Mouse (Mus musculus) MEL (cell line): ENCODE results near the gene Ap3b1. TPM values are rescaled to one million over a fixed set of nuclear protein-coding genes. Genes with fewer than 3 reads are reported as not detected.

ENCODE experiments used
- DNase-seq: peaks from one replicate; pipeline ENCODE4 v3.0.0; 2011; ENCODE audit warnings: low read depth, low spot score
- H3K27ac ChIP-seq: 2 replicates; pipeline ENCODE4 v1.5.1; 2012; ENCODE audit warnings: low read depth, mild to moderate bottlenecking, control low read depth, low read length, moderate library complexity; ENCODE audit not compliant: control insufficient read depth
- H3K27me3 ChIP-seq, 2 experiments: fragments of 150-350 bp in 1 of 2; sonication (generic) in 1 of 2; 2 replicates each; pipeline ENCODE4 v1.6.1; 2012; ENCODE audit warnings: low read length in 2 of 2, mild to moderate bottlenecking in 2 of 2, improper control_type of control experiment in 1 of 2, moderate library complexity in 1 of 2; ENCODE audit not compliant: insufficient read depth in 2 of 2, control insufficient read depth in 1 of 2
- H3K36me3 ChIP-seq, 2 experiments: 2 replicates each; pipeline ENCODE4 v1.6.1; 2012 to 2014; ENCODE audit warnings: low read length in 2 of 2, improper control_type of control experiment in 1 of 2, inconsistent platforms in 1 of 2, mild to moderate bottlenecking in 1 of 2; ENCODE audit not compliant: insufficient read depth in 2 of 2, control insufficient read depth in 1 of 2
- H3K4me1 ChIP-seq, 2 experiments: fragments of 150-350 bp in 1 of 2; sonication (generic) in 1 of 2; 2 replicates each; pipeline ENCODE4 v1.6.1; 2012; ENCODE audit warnings: low read length in 2 of 2, improper control_type of control experiment in 1 of 2, mild to moderate bottlenecking in 1 of 2; ENCODE audit not compliant: insufficient read depth in 2 of 2, control insufficient read depth in 1 of 2
- H3K4me3 ChIP-seq, 2 experiments: fragments of 150-350 bp in 1 of 2; sonication (generic) in 1 of 2; 2 replicates each; pipeline ENCODE4 v1.5.1; 2012; ENCODE audit warnings: low read depth in 2 of 2, low read length in 2 of 2, mild to moderate bottlenecking in 2 of 2, moderate library complexity in 2 of 2, control low read depth in 1 of 2, improper control_type of control experiment in 1 of 2; ENCODE audit not compliant: control insufficient read depth in 1 of 2, insufficient read depth in 1 of 2
- H3K79me2 ChIP-seq: 2 replicates; pipeline ENCODE4 v1.6.1; 2012; ENCODE audit warnings: mild to moderate bottlenecking, low read length, moderate library complexity; ENCODE audit not compliant: control insufficient read depth, poor library complexity, insufficient read depth
- H3K9ac ChIP-seq: 2 replicates; pipeline ENCODE4 v1.6.1; 2012; ENCODE audit warnings: low read depth, mild to moderate bottlenecking, control low read depth, low read length, moderate library complexity; ENCODE audit not compliant: control insufficient read depth, poor library complexity, severe bottlenecking
- H3K9me3 ChIP-seq: fragments of 150-350 bp; sonication (generic); replicated peaks from 2 replicates; pipeline ENCODE4 v1.6.1; 2012; ENCODE audit warnings: mild to moderate bottlenecking, low read length, improper control_type of control experiment, moderate library complexity; ENCODE audit not compliant: insufficient read depth
- BHLHE40 ChIP-seq: IDR thresholded peaks from 2 replicates; pipeline ENCODE4 v1.6.1; 2012; ENCODE audit warnings: low read depth, mild to moderate bottlenecking, inconsistent platforms, low read length, improper control_type of control experiment, borderline replicate concordance
- CTCF ChIP-seq, 3 experiments: IDR thresholded peaks in 2 of 3; conservative IDR thresholded peaks in 1 of 3; 2 replicates each; pipeline ENCODE4 v1.5.1; 2011 to 2012; ENCODE audit warnings: low read length in 3 of 3, low read depth in 2 of 3, mild to moderate bottlenecking in 2 of 3, improper control_type of control experiment in 1 of 3, inconsistent platforms in 1 of 3, mixed read lengths in 1 of 3, moderate library complexity in 1 of 3; ENCODE audit not compliant: control insufficient read depth in 1 of 3, insufficient read depth in 1 of 3, poor library complexity in 1 of 3, severe bottlenecking in 1 of 3
- E2F4 ChIP-seq: IDR thresholded peaks from 2 replicates; pipeline ENCODE4 v1.6.1; 2011; ENCODE audit warnings: low read depth, low read length, improper control_type of control experiment, borderline replicate concordance
- EP300 ChIP-seq, 2 experiments: IDR thresholded peaks; 2 replicates each; pipeline ENCODE4 v1.6.1; 2011; ENCODE audit warnings: improper control_type of control experiment in 2 of 2, low read length in 2 of 2, low read depth in 1 of 2, mild to moderate bottlenecking in 1 of 2
- ETS1 ChIP-seq: IDR thresholded peaks from 2 replicates; pipeline ENCODE4 v1.6.1; 2012; ENCODE audit warnings: low read depth, mild to moderate bottlenecking, inconsistent platforms, low read length, improper control_type of control experiment, moderate library complexity
- GATA1 ChIP-seq: IDR thresholded peaks from 2 replicates; pipeline ENCODE4 v1.6.1; 2011; ENCODE audit warnings: low read depth, low read length, improper control_type of control experiment
- HCFC1 ChIP-seq: IDR thresholded peaks from 2 replicates; pipeline ENCODE4 v1.6.1; 2012; ENCODE audit warnings: low read depth, mild to moderate bottlenecking, inconsistent platforms, low read length, improper control_type of control experiment, moderate library complexity
- MAFK ChIP-seq: IDR thresholded peaks from 2 replicates; pipeline ENCODE4 v1.6.1; 2011; ENCODE audit warnings: low read depth, mild to moderate bottlenecking, low read length, improper control_type of control experiment, borderline replicate concordance
- MAZ ChIP-seq: IDR thresholded peaks from 2 replicates; pipeline ENCODE4 v1.6.1; 2012; ENCODE audit warnings: low read depth, mild to moderate bottlenecking, inconsistent platforms, low read length, improper control_type of control experiment
- MXI1 ChIP-seq: IDR thresholded peaks from 2 replicates; pipeline ENCODE4 v1.6.1; 2011; ENCODE audit warnings: mild to moderate bottlenecking, low read depth, low read length, improper control_type of control experiment
- NELFE ChIP-seq: IDR thresholded peaks from 2 replicates; pipeline ENCODE4 v1.6.1; 2011; ENCODE audit warnings: low read depth, low read length, improper control_type of control experiment
- NRF1 ChIP-seq: IDR thresholded peaks from 2 replicates; pipeline ENCODE4 v1.6.1; 2014; ENCODE audit warnings: low read depth, mild to moderate bottlenecking, inconsistent platforms, low read length, improper control_type of control experiment, moderate library complexity; ENCODE audit not compliant: poor library complexity, insufficient read depth, severe bottlenecking
- POLR2AphosphoS2 ChIP-seq: IDR thresholded peaks from 2 replicates; pipeline ENCODE4 v1.6.1; 2011; ENCODE audit warnings: low read length, improper control_type of control experiment
- POLR2AphosphoS5 ChIP-seq: IDR thresholded peaks from 2 replicates; pipeline ENCODE4 v1.6.1; 2012; ENCODE audit warnings: low read depth, borderline replicate concordance, mild to moderate bottlenecking, inconsistent platforms, low read length, moderate library complexity, mixed read lengths
- RAD21 ChIP-seq: IDR thresholded peaks from 2 replicates; pipeline ENCODE4 v1.6.1; 2011; ENCODE audit warnings: mild to moderate bottlenecking, low read depth, low read length, improper control_type of control experiment
- RCOR1 ChIP-seq: IDR thresholded peaks from 2 replicates; pipeline ENCODE4 v1.6.1; 2012; ENCODE audit warnings: low read depth, mild to moderate bottlenecking, inconsistent platforms, low read length, improper control_type of control experiment
- SIN3A ChIP-seq: IDR thresholded peaks from 2 replicates; pipeline ENCODE4 v1.6.1; 2012; ENCODE audit warnings: low read length, improper control_type of control experiment, inconsistent platforms
- SMC3 ChIP-seq: IDR thresholded peaks from 2 replicates; pipeline ENCODE4 v1.6.1; 2011; ENCODE audit warnings: low read depth, low read length, improper control_type of control experiment
- TAL1 ChIP-seq: IDR thresholded peaks from 2 replicates; pipeline ENCODE4 v1.6.1; 2012; ENCODE audit warnings: mild to moderate bottlenecking, inconsistent platforms, low read length, moderate library complexity, mixed read lengths
- UBTF ChIP-seq: IDR thresholded peaks from 2 replicates; pipeline ENCODE4 v1.6.1; 2012; ENCODE audit warnings: low read depth, mild to moderate bottlenecking, inconsistent platforms, low read length, improper control_type of control experiment, moderate library complexity, borderline replicate concordance; ENCODE audit not compliant: insufficient read depth
- USF1 ChIP-seq: IDR thresholded peaks from 2 replicates; pipeline ENCODE4 v1.6.1; 2014; ENCODE audit warnings: low read depth, mild to moderate bottlenecking, inconsistent platforms, low read length, improper control_type of control experiment, moderate library complexity
- ZC3H11A ChIP-seq: IDR thresholded peaks from 2 replicates; pipeline ENCODE4 v1.6.1; 2012; ENCODE audit warnings: low read depth, mild to moderate bottlenecking, inconsistent platforms, low read length, improper control_type of control experiment
- ZKSCAN1 ChIP-seq: IDR thresholded peaks from 2 replicates; pipeline ENCODE4 v1.6.1; 2012; ENCODE audit warnings: low read depth, mild to moderate bottlenecking, inconsistent platforms, low read length, improper control_type of control experiment, moderate library complexity
- ZMIZ1 ChIP-seq: IDR thresholded peaks from 2 replicates; pipeline ENCODE4 v1.6.1; 2012; ENCODE audit warnings: low read depth, mild to moderate bottlenecking, inconsistent platforms, low read length, improper control_type of control experiment, moderate library complexity
- ZNF384 ChIP-seq: IDR thresholded peaks from 2 replicates; pipeline ENCODE4 v1.6.1; 2012; ENCODE audit warnings: low read depth, mild to moderate bottlenecking, inconsistent platforms, low read length, improper control_type of control experiment
- polyA plus RNA-seq, 2 experiments: library from polyadenylated mRNA; stranded (reverse) in 1 of 2; unstranded in 1 of 2; fragments of >175 nt in 1 of 2; fragments of >200 nt in 1 of 2; gene quantifications; 2 replicates each; pipeline versions ENCODE4 v1.2.1 to v1.2.4; 2012; ENCODE audit warnings: low replicate concordance in 2 of 2, low read depth in 1 of 2; ENCODE audit not compliant: insufficient read length in 2 of 2, insufficient read depth in 1 of 2, missing spikeins in 1 of 2
- total RNA-seq: library from RNA; depleted of rRNA; stranded (reverse); fragments of 300-350 nt; gene quantifications from 2 replicates; pipeline ENCODE4 v1.2.3, GENCODE M21; 2012

Gene Ap3b1
- total and polyA plus RNA-seq, 3 experiments = 36.7 to 74.5 TPM; not detected in 1

DNA sequence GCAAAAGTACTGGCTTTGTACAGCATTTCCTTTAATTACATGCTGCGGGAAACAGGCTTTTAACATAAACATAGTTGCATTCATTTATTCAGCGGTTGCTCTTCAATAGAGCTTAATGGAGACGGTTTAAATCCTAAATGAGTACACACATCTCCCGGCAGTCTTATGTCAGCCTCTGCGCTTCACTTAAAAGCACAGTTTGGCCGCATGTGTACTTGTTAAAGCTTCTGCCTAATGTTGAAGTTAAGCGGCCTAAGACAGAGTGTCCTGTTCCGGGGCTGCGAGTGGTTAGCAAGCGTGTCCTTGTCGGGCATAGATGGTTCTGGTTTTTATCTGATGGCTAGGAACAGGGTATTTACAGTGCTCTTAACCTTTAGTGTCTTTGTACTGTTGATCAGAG, 187.5 kb downstream of the Ap3b1 start:
- Histone ChIP-seq H3K27me3 (no peaks in the 10 kb centered on the region), H3K79me2 (no peaks in the 10 kb centered on the region), H3K9ac (no peak overlapping the region), H3K4me3 (no peak overlapping the region)
- TF ChIP-seq HCFC1 (no peak), E2F4 (no peak), MXI1 (no peak), UBTF (no peak), ZNF384 (no peak), RCOR1 (no peak), MAFK (no peak), TAL1 (no peak), USF1 (no peak), CTCF (IDR thresholded peaks at IDR 0.05 in 2 of 3, conservative IDR thresholded peaks at IDR 0.05 in 1 of 3; ENCODE audit: control insufficient read depth in 1 of 3, insufficient read depth in 1 of 3, low read depth in 2 of 3, low read length in 3 of 3, poor library complexity in 1 of 3, severe bottlenecking in 1 of 3) (no peak), MAZ (no peak), EP300 (IDR thresholded peaks at IDR 0.05; ENCODE audit: low read depth in 1 of 2, low read length in 2 of 2) (no peak)
- TF ChIP-seq, all 39 proteins: peak for 0
- H3K9me3 ChIP-seq = no peaks in the 10 kb centered on the region
- no peaks in the 10 kb centered on the region for H3K4me1 ChIP-seq
- H3K36me3 ChIP-seq = no peaks in the 10 kb centered on the region; a peak in 1 of 4 replicates
- no peak overlapping the region for H3K27ac ChIP-seq
- no peak for DNase-seq

DNA sequence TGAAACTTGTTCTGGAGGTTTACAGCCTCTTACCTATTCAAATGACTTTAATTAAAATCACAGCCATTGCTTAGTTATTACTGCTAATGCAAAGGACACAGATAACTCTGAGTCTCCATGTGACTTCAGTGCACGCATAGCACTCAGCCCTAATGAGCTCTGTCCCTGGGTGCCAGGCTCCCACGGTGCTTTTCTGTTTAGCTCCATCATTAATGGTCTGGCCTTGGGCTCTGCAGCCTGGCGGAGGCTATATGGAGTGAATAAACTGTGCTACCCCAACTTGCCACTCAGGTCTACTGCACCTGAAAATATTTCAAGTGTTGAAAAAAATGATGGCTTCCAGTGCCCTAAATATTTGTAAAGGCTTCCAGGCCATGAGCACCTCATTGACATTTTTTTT, 190.8 kb downstream of the Ap3b1 start:
- no peaks in the 10 kb centered on the region; a peak in 1 of 4 replicates for H3K36me3 ChIP-seq
- no peak overlapping the region for H3K27ac ChIP-seq
- no peaks in the 10 kb centered on the region for H3K9me3 ChIP-seq
- no peaks in the 10 kb centered on the region for H3K4me1 ChIP-seq
- no peak for TF ChIP-seq ZMIZ1
- no peak for TF ChIP-seq SMC3
- no peak for TF ChIP-seq RAD21
- TF ChIP-seq SIN3A = no peak
- TF ChIP-seq ZKSCAN1 = no peak
- no peak for TF ChIP-seq ETS1
- TF ChIP-seq POLR2AphosphoS2 = no peak
- TF ChIP-seq BHLHE40 = no peak
- no peak for TF ChIP-seq GATA1
- TF ChIP-seq ZC3H11A = no peak
- TF ChIP-seq E2F4 = no peak
- no peak for TF ChIP-seq NRF1
- TF ChIP-seq NELFE = no peak
- TF ChIP-seq MXI1 = no peak
- TF ChIP-seq POLR2AphosphoS5 = no peak
- H3K4me3 ChIP-seq = no peak overlapping the region
- H3K79me2 ChIP-seq = no peaks in the 10 kb centered on the region
- DNase-seq = no peak
- H3K27me3 ChIP-seq = no peaks in the 10 kb centered on the region
- no peak overlapping the region for H3K9ac ChIP-seq
